ENCODE assay signal across 8 mouse cellular contexts in the genomic region with DNA sequence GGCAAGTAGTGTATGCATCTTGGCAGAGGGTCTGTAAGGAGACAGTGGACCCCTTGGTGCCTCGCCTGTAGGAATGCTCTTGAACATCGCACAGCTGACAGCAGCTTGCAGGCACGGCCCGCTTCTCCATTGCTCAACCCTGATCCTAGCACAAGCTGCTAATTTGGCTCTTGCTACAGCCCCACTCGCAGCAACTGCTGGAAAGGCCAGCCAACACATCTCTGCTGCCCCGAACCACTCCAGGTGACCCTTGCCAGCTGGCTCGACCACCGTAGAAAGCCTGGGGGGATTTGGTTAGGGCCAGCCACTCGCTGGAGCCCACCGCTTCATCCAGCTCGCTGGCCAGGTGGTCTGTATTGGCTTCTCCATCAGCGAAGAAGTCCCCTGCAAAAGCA. TPM values are rescaled to one million over a fixed set of nuclear protein-coding genes. Genes with fewer than 3 reads are reported as not detected.
A peak's percentile ranks its signal among the peaks of the same experiment; 100 is the strongest.
DNase-seq lines count a peak whose midpoint lies in the region; ATAC-seq and TF ChIP-seq lines count a peak whose summit lies in the region.

No protein-coding gene starts in this region.

- DNase-seq in lung, embryonic 14.5 days: peak; percentile 16
- no peak for DNase-seq in lung, adult 2 months
- DNase-seq in intestine, embryonic 14.5 days (ENCODE audit: low spot score): no peak
- DNase-seq in embryo, embryonic 10 days (ENCODE audit: low spot score): no peak
- no peak for DNase-seq in embryo, embryonic 9.5 days (ENCODE audit: extremely low spot score)
- no peak for DNase-seq in layer of hippocampus, adult 18-20 months (ENCODE audit: low spot score in 2 of 2)

- peak overlapping the region; percentile 80 for H3K4me2 ChIP-seq in lung, embryonic 14.5 days
- H3K4me2 ChIP-seq in embryonic facial prominence, embryonic 15.5 days (replicated peaks): peak overlapping the region; percentile 80
- peak overlapping the region; percentile 63; the same call in 1 of the 2 replicates for H3K4me2 ChIP-seq in intestine, embryonic 14.5 days (ENCODE audit: low read length)
- H3K4me2 ChIP-seq in neural tube, embryonic 15.5 days: peak overlapping the region; percentile 66

- 35% methylated on average over 12 of the region's 12 CpGs for WGBS in lung, embryonic 14.5 days
- 41% methylated on average over 12 of the region's 12 CpGs for WGBS in lung, adult 2 months
- 27% methylated on average over 12 of the region's 12 CpGs for WGBS in embryonic facial prominence, embryonic 15.5 days
- 45% methylated on average over 12 of the region's 12 CpGs for WGBS in intestine, embryonic 14.5 days
- 44% methylated on average over 12 of the region's 12 CpGs for WGBS in neural tube, embryonic 15.5 days

- no peaks in the 10 kb centered on the region for H3K9me3 ChIP-seq in lung, embryonic 14.5 days (ENCODE audit: low read depth, low read length)
- no peaks in the 10 kb centered on the region for H3K9me3 ChIP-seq in embryonic facial prominence, embryonic 15.5 days (replicated peaks)
- H3K9me3 ChIP-seq in intestine, embryonic 14.5 days (ENCODE audit: control insufficient read depth, low read length): no peaks in the 10 kb centered on the region
- H3K9me3 ChIP-seq in neural tube, embryonic 15.5 days (replicated peaks): no peaks in the 10 kb centered on the region

- ATAC-seq in lung, embryonic 14.5 days (ENCODE audit: insufficient read depth): no peak; the same call in 1 of the 2 replicates
- ATAC-seq in embryonic facial prominence, embryonic 15.5 days (ENCODE audit: insufficient number of reproducible peaks, low FRiP score, low TSS enrichment, low read depth): no peak
- no peak for ATAC-seq in intestine, embryonic 14.5 days (replicated peaks; ENCODE audit: low FRiP score, low TSS enrichment, low read depth)
- no peak for ATAC-seq in neural tube, embryonic 15.5 days (ENCODE audit: low FRiP score)

- peak overlapping the region; percentile 36; the same call in 1 of the 2 replicates for H3K9ac ChIP-seq in lung, embryonic 14.5 days
- no peak overlapping the region for H3K9ac ChIP-seq in embryonic facial prominence, embryonic 15.5 days
- H3K9ac ChIP-seq in intestine, embryonic 14.5 days (ENCODE audit: low read length): no peak overlapping the region
- no peak overlapping the region for H3K9ac ChIP-seq in neural tube, embryonic 15.5 days (replicated peaks)

- H3K27me3 ChIP-seq in lung, embryonic 14.5 days (ENCODE audit: insufficient read depth, low read length): peaks cover 46% of the 10 kb centered on the region
- H3K27me3 ChIP-seq in embryonic facial prominence, embryonic 15.5 days: peaks cover 61% of the 10 kb centered on the region
- H3K27me3 ChIP-seq in intestine, embryonic 14.5 days (replicated peaks; ENCODE audit: control insufficient read depth, insufficient read depth, low read length): peaks cover 51% of the 10 kb centered on the region
- H3K27me3 ChIP-seq in neural tube, embryonic 15.5 days (replicated peaks): peaks cover 59% of the 10 kb centered on the region

- no peaks in the 10 kb centered on the region for H3K4me1 ChIP-seq in lung, embryonic 14.5 days (ENCODE audit: insufficient read depth)
- H3K4me1 ChIP-seq in lung, adult 2 months (ENCODE audit: control insufficient read depth, insufficient read depth, low read length): peaks cover 3% of the 10 kb centered on the region; the same call in 1 of the 2 replicates
- peaks cover 15% of the 10 kb centered on the region for H3K4me1 ChIP-seq in embryonic facial prominence, embryonic 15.5 days
- H3K4me1 ChIP-seq in intestine, embryonic 14.5 days (replicated peaks; ENCODE audit: control insufficient read depth, insufficient read depth, low read length): no peaks in the 10 kb centered on the region; the same call in 1 of the 2 replicates
- H3K4me1 ChIP-seq in neural tube, embryonic 15.5 days: peaks cover 20% of the 10 kb centered on the region

- H3K27ac ChIP-seq in lung, embryonic 14.5 days (ENCODE audit: low read depth): no peak overlapping the region
- no peak overlapping the region for H3K27ac ChIP-seq in embryonic facial prominence, embryonic 15.5 days (replicated peaks)
- no peak overlapping the region for H3K27ac ChIP-seq in intestine, embryonic 14.5 days (ENCODE audit: low read depth)
- H3K27ac ChIP-seq in neural tube, embryonic 15.5 days (replicated peaks): no peak overlapping the region

- no peak for TF ChIP-seq CTCF in lung, embryonic 14.5 days (IDR thresholded peaks at IDR 0.05; ENCODE audit: low read depth)
- no peak for TF ChIP-seq CTCF in lung, adult 2 months (IDR thresholded peaks at IDR 0.05; ENCODE audit: insufficient read depth, low read length)

- H3K4me3 ChIP-seq in lung, embryonic 14.5 days (ENCODE audit: low read depth, low read length): peak overlapping the region; percentile 38; the same call in 1 of the 2 replicates
- no peak overlapping the region for H3K4me3 ChIP-seq in lung, adult 2 months (replicated peaks; ENCODE audit: extremely low read depth, low read depth, low read length)
- peak overlapping the region; percentile 40 for H3K4me3 ChIP-seq in embryonic facial prominence, embryonic 15.5 days (replicated peaks)
- H3K4me3 ChIP-seq in intestine, embryonic 14.5 days (ENCODE audit: low read depth, low read length): no peak overlapping the region
- H3K4me3 ChIP-seq in neural tube, embryonic 15.5 days (replicated peaks): no peak overlapping the region

- no peaks in the 10 kb centered on the region for H3K36me3 ChIP-seq in lung, embryonic 14.5 days (ENCODE audit: insufficient read depth)
- no peaks in the 10 kb centered on the region for H3K36me3 ChIP-seq in embryonic facial prominence, embryonic 15.5 days
- no peaks in the 10 kb centered on the region for H3K36me3 ChIP-seq in intestine, embryonic 14.5 days (ENCODE audit: control insufficient read depth, insufficient read depth, low read length)
- no peaks in the 10 kb centered on the region for H3K36me3 ChIP-seq in neural tube, embryonic 15.5 days

- no peak for TF ChIP-seq POLR2A in lung, adult 2 months (IDR thresholded peaks at IDR 0.05; ENCODE audit: borderline replicate concordance, extremely low read depth, low read depth, low read length)

RNA-seq across cellular contexts. Expression of a gene that starts 0.6 kb away (rescaled TPM):
- 1.1 TPM in 2 replicates for polyA plus RNA-seq in lung, embryonic 14.5 days (2014; fragmentation: Nextera tagmentation; extraction: Ambion mirVana)
- 7.5 and 8.4 TPM in 2 replicates for polyA plus RNA-seq in lung, adult 2 months (2012; rRNA removed)
- 1.4 TPM in 2 replicates for polyA plus RNA-seq in embryonic facial prominence, embryonic 15.5 days (2015; fragmentation: Nextera tagmentation; extraction: Ambion mirVana)
- polyA plus RNA-seq in intestine, embryonic 14.5 days (2014; fragmentation: Nextera tagmentation; extraction: Ambion mirVana): 0.69 and 1.2 TPM in 2 replicates
- polyA plus RNA-seq in neural tube, embryonic 15.5 days (2015; fragmentation: Nextera tagmentation; extraction: Ambion mirVana): 0.37 and 1.7 TPM in 2 replicates
- 1 to 10 TPM; 1.6 to 1.9 TPM for total RNA-seq in layer of hippocampus, adult 18-20 months (2021)

RNA-seq across cellular contexts. Expression of a gene that starts 1.9 kb away (rescaled TPM):
- not detected in 2 replicates for polyA plus RNA-seq in lung, embryonic 14.5 days (2014; fragmentation: Nextera tagmentation; extraction: Ambion mirVana)
- polyA plus RNA-seq in lung, adult 2 months (2012; rRNA removed): 0.22 and 0.71 TPM in 2 replicates
- polyA plus RNA-seq in embryonic facial prominence, embryonic 15.5 days (2015; fragmentation: Nextera tagmentation; extraction: Ambion mirVana): not detected in 2 replicates
- 0.40 and 0.41 TPM in 2 replicates for polyA plus RNA-seq in intestine, embryonic 14.5 days (2014; fragmentation: Nextera tagmentation; extraction: Ambion mirVana)
- polyA plus RNA-seq in neural tube, embryonic 15.5 days (2015; fragmentation: Nextera tagmentation; extraction: Ambion mirVana): 1.0 and 1.4 TPM in 2 replicates
- not detected for total RNA-seq in layer of hippocampus, adult 18-20 months (2021)

RNA-seq across cellular contexts. Expression of a gene that starts 21.7 kb away (rescaled TPM):
- 2.5 and 2.9 TPM in 2 replicates for polyA plus RNA-seq in lung, embryonic 14.5 days (2014; fragmentation: Nextera tagmentation; extraction: Ambion mirVana)
- polyA plus RNA-seq in lung, adult 2 months (2012; rRNA removed): 0.42 and 0.89 TPM in 2 replicates
- polyA plus RNA-seq in embryonic facial prominence, embryonic 15.5 days (2015; fragmentation: Nextera tagmentation; extraction: Ambion mirVana): 6.5 and 8.6 TPM in 2 replicates
- polyA plus RNA-seq in intestine, embryonic 14.5 days (2014; fragmentation: Nextera tagmentation; extraction: Ambion mirVana): 5.8 and 7.0 TPM in 2 replicates
- polyA plus RNA-seq in neural tube, embryonic 15.5 days (2015; fragmentation: Nextera tagmentation; extraction: Ambion mirVana): 14.1 and 17.0 TPM in 2 replicates
- total RNA-seq in layer of hippocampus, adult 18-20 months (2021): 1 to 10 TPM; 3.5 to 4.1 TPM

RNA-seq across cellular contexts. Expression of a gene that starts 22.0 kb away (rescaled TPM):
- 1.4 and 1.7 TPM in 2 replicates for polyA plus RNA-seq in lung, embryonic 14.5 days (2014; fragmentation: Nextera tagmentation; extraction: Ambion mirVana)
- polyA plus RNA-seq in lung, adult 2 months (2012; rRNA removed): 0.71 and 1.0 TPM in 2 replicates
- polyA plus RNA-seq in embryonic facial prominence, embryonic 15.5 days (2015; fragmentation: Nextera tagmentation; extraction: Ambion mirVana): 1.6 and 1.7 TPM in 2 replicates
- polyA plus RNA-seq in intestine, embryonic 14.5 days (2014; fragmentation: Nextera tagmentation; extraction: Ambion mirVana): 1.5 and 1.9 TPM in 2 replicates
- 1.4 and 1.8 TPM in 2 replicates for polyA plus RNA-seq in neural tube, embryonic 15.5 days (2015; fragmentation: Nextera tagmentation; extraction: Ambion mirVana)
- total RNA-seq in layer of hippocampus, adult 18-20 months (2021): 1 to 10 TPM; 4.9 to 5.6 TPM

RNA-seq across cellular contexts. Expression of a gene that starts 23.7 kb away (rescaled TPM):
- 12.9 and 13.3 TPM in 2 replicates for polyA plus RNA-seq in lung, embryonic 14.5 days (2014; fragmentation: Nextera tagmentation; extraction: Ambion mirVana)
- 29.8 and 30.7 TPM in 2 replicates for polyA plus RNA-seq in lung, adult 2 months (2012; rRNA removed)
- 9.8 and 10.2 TPM in 2 replicates for polyA plus RNA-seq in embryonic facial prominence, embryonic 15.5 days (2015; fragmentation: Nextera tagmentation; extraction: Ambion mirVana)
- polyA plus RNA-seq in intestine, embryonic 14.5 days (2014; fragmentation: Nextera tagmentation; extraction: Ambion mirVana): 11.1 and 11.6 TPM in 2 replicates
- polyA plus RNA-seq in neural tube, embryonic 15.5 days (2015; fragmentation: Nextera tagmentation; extraction: Ambion mirVana): 8.7 and 9.5 TPM in 2 replicates
- 10 to 100 TPM; 27.3 to 28.1 TPM for total RNA-seq in layer of hippocampus, adult 18-20 months (2021)

Comparison
In these comparisons a context has a peak if more than half of its experiments do, and no peak if none do; other contexts are left out.
1. H3K4me3 ChIP-seq: peak in lung, embryonic 14.5 days (single experiment) and embryonic facial prominence, embryonic 15.5 days (single experiment); none in lung, adult 2 months (single experiment), intestine, embryonic 14.5 days (single experiment) and neural tube, embryonic 15.5 days (single experiment).
2. Peak in every context shown above with its lines, with median percentiles within 50 percentile points of each other: H3K4me2 ChIP-seq.